Mouse (Mus musculus): Measurements from ENCODE around the gene 2210016L21Rik. TPM values are rescaled to one million over a fixed set of nuclear protein-coding genes. Genes with fewer than 3 reads are reported as not detected.
"Not testable (repeated sequence)": the region's sequence is repeated elsewhere in the genome, so short reads cannot be mapped to it uniquely, and the experiment has no call there.

Gene 2210016L21Rik
- polyA plus RNA-seq, 1 experiment from 2014 or later = 57.7 TPM

GRCm38 (mm10) chr5:114926753-114927152 lies 15.2 kb upstream of the 2210016L21Rik start:
- H3K4me1 ChIP-seq (replicated peaks; ENCODE audit: control insufficient read depth, insufficient read depth, low read length) = peaks cover 8% of the 10 kb centered on the region; the same call in 1 of the 2 replicates
- H3K36me3 ChIP-seq (ENCODE audit: control insufficient read depth, insufficient read depth, low read length) = no peaks in the 10 kb centered on the region
- no peak overlapping the region for H3K4me3 ChIP-seq (ENCODE audit: low read depth, low read length)
- no peaks in the 10 kb centered on the region for H3K27me3 ChIP-seq (replicated peaks; ENCODE audit: control insufficient read depth, insufficient read depth, low read length)
- no peak overlapping the region for H3K9ac ChIP-seq (ENCODE audit: low read length)
- WGBS = 82% methylated on average over 9 of the region's 9 CpGs
- no peak overlapping the region for H3K27ac ChIP-seq (ENCODE audit: low read depth)
- H3K4me2 ChIP-seq (ENCODE audit: low read length) = no peak overlapping the region
- peaks cover 3% of the 10 kb centered on the region; the same call in 1 of the 2 replicates for H3K9me3 ChIP-seq (ENCODE audit: control insufficient read depth, low read length)
- DNase-seq (ENCODE audit: low spot score) = no peak
- ATAC-seq (replicated peaks; ENCODE audit: low FRiP score, low TSS enrichment, low read depth) = no peak

GRCm38 (mm10) chr5:114931626-114932025 lies 10.3 kb upstream of the 2210016L21Rik start:
- H3K27ac ChIP-seq (ENCODE audit: low read depth) = no peak overlapping the region
- no peak for ATAC-seq (replicated peaks; ENCODE audit: low FRiP score, low TSS enrichment, low read depth)
- no peak for DNase-seq (ENCODE audit: low spot score)
- no peaks in the 10 kb centered on the region for H3K4me1 ChIP-seq (replicated peaks; ENCODE audit: control insufficient read depth, insufficient read depth, low read length)
- H3K9ac ChIP-seq (ENCODE audit: low read length) = no peak overlapping the region
- 53% methylated on average over 5 of the region's 5 CpGs for WGBS
- no peak overlapping the region for H3K4me2 ChIP-seq (ENCODE audit: low read length)
- H3K4me3 ChIP-seq (ENCODE audit: low read depth, low read length) = no peak overlapping the region
- no peaks in the 10 kb centered on the region for H3K27me3 ChIP-seq (replicated peaks; ENCODE audit: control insufficient read depth, insufficient read depth, low read length)
- H3K36me3 ChIP-seq (ENCODE audit: control insufficient read depth, insufficient read depth, low read length) = no peaks in the 10 kb centered on the region
- no peaks in the 10 kb centered on the region for H3K9me3 ChIP-seq (ENCODE audit: control insufficient read depth, low read length)

- no peak overlapping the region for H3K4me2 ChIP-seq (ENCODE audit: low read length)
- H3K36me3 ChIP-seq (ENCODE audit: control insufficient read depth, insufficient read depth, low read length) = no peaks in the 10 kb centered on the region
- ATAC-seq (replicated peaks; ENCODE audit: low FRiP score, low TSS enrichment, low read depth) (no peak), DNase-seq (ENCODE audit: low spot score) (no peak)
- H3K27ac ChIP-seq (ENCODE audit: low read depth) = no peak overlapping the region
- no peaks in the 10 kb centered on the region for H3K27me3 ChIP-seq (replicated peaks; ENCODE audit: control insufficient read depth, insufficient read depth, low read length)
- no peaks in the 10 kb centered on the region for H3K9me3 ChIP-seq (ENCODE audit: control insufficient read depth, low read length)
- H3K9ac ChIP-seq (ENCODE audit: low read length) = no peak overlapping the region
- H3K4me1 ChIP-seq (replicated peaks; ENCODE audit: control insufficient read depth, insufficient read depth, low read length) = no peaks in the 10 kb centered on the region
- 82% methylated on average over 8 of the region's 8 CpGs for WGBS
- H3K4me3 ChIP-seq (ENCODE audit: low read depth, low read length) = no peak overlapping the region
Observed at GRCm38 (mm10) chr5:114933206-114933605, 8.8 kb upstream of the 2210016L21Rik start.

- no peak for ATAC-seq (replicated peaks; ENCODE audit: low FRiP score, low TSS enrichment, low read depth)
- H3K4me3 ChIP-seq (ENCODE audit: low read depth, low read length) = no peak overlapping the region
- H3K27ac ChIP-seq (ENCODE audit: low read depth) = no peak overlapping the region
- 28% methylated on average over 3 of the region's 3 CpGs for WGBS
- H3K9me3 ChIP-seq (ENCODE audit: control insufficient read depth, low read length) = 0 out of 2 replicates have a peak, but pooled peaks cover 2% of the 10 kb centered on the region
- no peak for DNase-seq (ENCODE audit: low spot score)
- H3K36me3 ChIP-seq (ENCODE audit: control insufficient read depth, insufficient read depth, low read length) = no peaks in the 10 kb centered on the region
- H3K27me3 ChIP-seq (replicated peaks; ENCODE audit: control insufficient read depth, insufficient read depth, low read length) = no peaks in the 10 kb centered on the region
- H3K4me2 ChIP-seq (ENCODE audit: low read length) = no peak overlapping the region
- H3K4me1 ChIP-seq (replicated peaks; ENCODE audit: control insufficient read depth, insufficient read depth, low read length) = no peaks in the 10 kb centered on the region
- H3K9ac ChIP-seq (ENCODE audit: low read length) = no peak overlapping the region
Observed at GRCm38 (mm10) chr5:114935838-114936237, 6.1 kb upstream of the 2210016L21Rik start.

GRCm38 (mm10) chr5:114941138-114941537 lies 820 bp upstream of the 2210016L21Rik start:
- H3K4me1 ChIP-seq (replicated peaks; ENCODE audit: control insufficient read depth, insufficient read depth, low read length); H3K27ac ChIP-seq (ENCODE audit: low read depth); H3K4me3 ChIP-seq (ENCODE audit: low read depth, low read length); H3K36me3 ChIP-seq (ENCODE audit: control insufficient read depth, insufficient read depth, low read length); H3K27me3 ChIP-seq (replicated peaks; ENCODE audit: control insufficient read depth, insufficient read depth, low read length); H3K9ac ChIP-seq (ENCODE audit: low read length); DNase-seq (ENCODE audit: low spot score); H3K9me3 ChIP-seq (ENCODE audit: control insufficient read depth, low read length); ATAC-seq (replicated peaks; ENCODE audit: low FRiP score, low TSS enrichment, low read depth); H3K4me2 ChIP-seq (ENCODE audit: low read length): not testable (repeated sequence)
- WGBS = 61% methylated on average over 3 of the region's 3 CpGs

GRCm38 (mm10) chr5:114942766-114943130 lies 790 bp downstream of the 2210016L21Rik start:
- no peak overlapping the region for H3K27ac ChIP-seq (ENCODE audit: low read depth)
- H3K4me1 ChIP-seq (replicated peaks; ENCODE audit: control insufficient read depth, insufficient read depth, low read length) = peaks cover 4% of the 10 kb centered on the region; the same call in 1 of the 2 replicates
- H3K9ac ChIP-seq (ENCODE audit: low read length) = peak overlapping the region; percentile 83
- 0 out of 2 replicates have a peak, but pooled peaks cover 2% of the 10 kb centered on the region for H3K9me3 ChIP-seq (ENCODE audit: control insufficient read depth, low read length)
- peaks cover 23% of the 10 kb centered on the region for H3K36me3 ChIP-seq (ENCODE audit: control insufficient read depth, insufficient read depth, low read length)
- peak overlapping the region; percentile 86 for H3K4me2 ChIP-seq (ENCODE audit: low read length)
- H3K4me3 ChIP-seq (ENCODE audit: low read depth, low read length) = peak overlapping the region; percentile 92
- ATAC-seq (replicated peaks; ENCODE audit: low FRiP score, low TSS enrichment, low read depth) (no peak), DNase-seq (ENCODE audit: low spot score) (no peak)
- no peaks in the 10 kb centered on the region for H3K27me3 ChIP-seq (replicated peaks; ENCODE audit: control insufficient read depth, insufficient read depth, low read length)
- WGBS = 34% methylated on average over 4 of the region's 4 CpGs

GRCm38 (mm10) chr5:114945072-114945471 lies 3.1 kb downstream of the 2210016L21Rik start:
- DNase-seq (ENCODE audit: low spot score) (no peak), ATAC-seq (replicated peaks; ENCODE audit: low FRiP score, low TSS enrichment, low read depth) (no peak)
- H3K27ac ChIP-seq (ENCODE audit: low read depth) = no peak overlapping the region
- H3K27me3 ChIP-seq (replicated peaks; ENCODE audit: control insufficient read depth, insufficient read depth, low read length) = no peaks in the 10 kb centered on the region
- H3K9me3 ChIP-seq (ENCODE audit: control insufficient read depth, low read length) = no peaks in the 10 kb centered on the region
- peaks cover 13% of the 10 kb centered on the region for H3K4me1 ChIP-seq (replicated peaks; ENCODE audit: control insufficient read depth, insufficient read depth, low read length)
- WGBS = 86% methylated on average over 10 of the region's 10 CpGs
- no peak overlapping the region for H3K4me3 ChIP-seq (ENCODE audit: low read depth, low read length)
- H3K9ac ChIP-seq (ENCODE audit: low read length) = no peak overlapping the region
- H3K36me3 ChIP-seq (ENCODE audit: control insufficient read depth, insufficient read depth, low read length) = peaks cover 44% of the 10 kb centered on the region
- H3K4me2 ChIP-seq (ENCODE audit: low read length) = no peak overlapping the region

GRCm38 (mm10) chr5:114948891-114949290 lies 6.9 kb downstream of the 2210016L21Rik start:
- 30% methylated on average over 6 of the region's 6 CpGs for WGBS
- ATAC-seq (replicated peaks; ENCODE audit: low FRiP score, low TSS enrichment, low read depth) = 0 out of 2 replicates have a peak, but pooled peaks have one; percentile 34
- Histone ChIP-seq H3K4me2 (ENCODE audit: low read length) (no peak overlapping the region), H3K4me1 (replicated peaks; ENCODE audit: control insufficient read depth, insufficient read depth, low read length) (peaks cover 10% of the 10 kb centered on the region), H3K9me3 (ENCODE audit: control insufficient read depth, low read length) (no peaks in the 10 kb centered on the region), H3K27me3 (replicated peaks; ENCODE audit: control insufficient read depth, insufficient read depth, low read length) (no peaks in the 10 kb centered on the region), H3K9ac (ENCODE audit: low read length) (no peak overlapping the region), H3K27ac (ENCODE audit: low read depth) (no peak overlapping the region), H3K4me3 (ENCODE audit: low read depth, low read length) (no peak overlapping the region), H3K36me3 (ENCODE audit: control insufficient read depth, insufficient read depth, low read length) (peaks cover 49% of the 10 kb centered on the region)
- no peak for DNase-seq (ENCODE audit: low spot score)

- no peak for ATAC-seq (replicated peaks; ENCODE audit: low FRiP score, low TSS enrichment, low read depth)
Observed at GRCm38 (mm10) chr5:114949316-114949715, 7.4 kb downstream of the 2210016L21Rik start.

More at GRCm38 (mm10) chr5:114949316-114949715, 7.4 kb downstream of the 2210016L21Rik start:
- DNase-seq (ENCODE audit: low spot score) = no peak
- no peak overlapping the region for H3K9ac ChIP-seq (ENCODE audit: low read length)
- H3K36me3 ChIP-seq (ENCODE audit: control insufficient read depth, insufficient read depth, low read length) = peaks cover 49% of the 10 kb centered on the region
- no peak overlapping the region for H3K4me3 ChIP-seq (ENCODE audit: low read depth, low read length)
- no peak overlapping the region for H3K4me2 ChIP-seq (ENCODE audit: low read length)
- no peaks in the 10 kb centered on the region for H3K27me3 ChIP-seq (replicated peaks; ENCODE audit: control insufficient read depth, insufficient read depth, low read length)
- no peak overlapping the region for H3K27ac ChIP-seq (ENCODE audit: low read depth)
- WGBS = 49% methylated on average over 5 of the region's 5 CpGs
- peaks cover 10% of the 10 kb centered on the region for H3K4me1 ChIP-seq (replicated peaks; ENCODE audit: control insufficient read depth, insufficient read depth, low read length)
- H3K9me3 ChIP-seq (ENCODE audit: control insufficient read depth, low read length) = no peaks in the 10 kb centered on the region
